Mouse (Mus musculus) kidney, embryonic 15.5 days (tissue): Measurements from ENCODE around the gene Ank. TPM values are rescaled to one million over a fixed set of nuclear protein-coding genes. Genes with fewer than 3 reads are reported as not detected.
A peak's percentile ranks its signal among the peaks of the same experiment; 100 is the strongest.

Source experiments
- ATAC-seq: fragments of 200-750 bp; cut with Nextera tagmentation; replicated peaks from 2 replicates; pipeline ENCODE4 v1.8.0; 2017; ENCODE audit warnings: moderate TSS enrichment; ENCODE audit not compliant: low FRiP score
- H3K27ac ChIP-seq: fragments of 300-500 bp; sonication (generic); 2 replicates; pipeline ENCODE4 v1.5.1; 2015; ENCODE audit warnings: mild to moderate bottlenecking, inconsistent platforms
- H3K27me3 ChIP-seq: fragments of 300-500 bp; sonication (generic); 2 replicates; pipeline ENCODE4 v1.6.1; 2015; ENCODE audit warnings: inconsistent platforms
- H3K36me3 ChIP-seq: fragments of 300-500 bp; sonication (generic); 2 replicates; pipeline ENCODE4 v1.6.1; 2015; ENCODE audit warnings: inconsistent platforms
- H3K4me1 ChIP-seq: fragments of 300-500 bp; sonication (generic); 2 replicates; pipeline ENCODE4 v1.6.1; 2015; ENCODE audit warnings: inconsistent platforms
- H3K4me2 ChIP-seq: fragments of 300-500 bp; sonication (generic); 2 replicates; pipeline ENCODE4 v1.6.1; 2015; ENCODE audit warnings: moderate library complexity, mild to moderate bottlenecking, inconsistent platforms
- H3K4me3 ChIP-seq: fragments of 300-500 bp; sonication (generic); replicated peaks from 2 replicates; pipeline ENCODE4 v1.5.1; 2015; ENCODE audit warnings: mild to moderate bottlenecking, inconsistent platforms
- H3K9ac ChIP-seq: fragments of 300-500 bp; sonication (generic); 2 replicates; pipeline ENCODE4 v1.6.1; 2015; ENCODE audit warnings: mild to moderate bottlenecking, inconsistent platforms
- H3K9me3 ChIP-seq: fragments of 300-500 bp; sonication (generic); replicated peaks from 2 replicates; pipeline ENCODE4 v1.6.1; 2016; ENCODE audit warnings: inconsistent platforms
- WGBS: fragments of 180-500 bp; shearing (Covaris S2); methylation state at CpG from one replicate; pipeline ENCODE4 v1.1.7; 2015; ENCODE audit warnings: mixed read lengths; 5-methylcytosine and 5-hydroxymethylcytosine counted together
- polyA plus RNA-seq: library from polyadenylated mRNA; unstranded; fragments of >200 nt; fragmentation: Nextera tagmentation; extraction: Ambion mirVana; gene quantifications from 2 replicates; pipeline ENCODE4 v1.2.1, GENCODE M21; 2015

The Ank gene
- polyA plus RNA-seq, 1 experiment from 2014 or later = 8.8 TPM

DNA sequence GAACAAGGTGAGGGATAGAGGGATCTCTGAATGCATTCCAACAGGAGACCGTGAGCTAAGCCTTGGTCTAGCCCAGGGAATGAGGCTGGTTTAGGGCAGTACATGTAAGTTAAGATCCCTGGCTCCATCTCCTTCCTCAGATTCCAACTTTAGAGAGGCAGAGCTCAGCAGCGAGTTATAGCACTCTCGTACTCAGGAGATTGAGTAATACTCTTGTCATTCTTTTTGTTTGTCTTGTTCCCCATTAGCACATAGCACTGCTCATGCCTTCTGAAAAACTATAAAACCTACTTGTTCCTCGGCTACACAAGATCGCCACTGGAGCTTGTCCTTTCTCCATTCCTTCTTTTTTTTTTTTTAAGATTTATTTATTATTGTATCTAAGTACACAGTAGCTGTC, 134.0 kb downstream of the Ank start:
- Histone ChIP-seq H3K4me1 (no peaks in the 10 kb centered on the region), H3K9ac (no peak overlapping the region), H3K9me3 (no peaks in the 10 kb centered on the region), H3K27ac (no peak overlapping the region), H3K36me3 (peaks cover 72% of the 10 kb centered on the region), H3K4me2 (no peak overlapping the region), H3K27me3 (no peaks in the 10 kb centered on the region), H3K4me3 (no peak overlapping the region)
- ATAC-seq = no peak
- 84% methylated on average over 5 of the region's 5 CpGs for WGBS

DNA sequence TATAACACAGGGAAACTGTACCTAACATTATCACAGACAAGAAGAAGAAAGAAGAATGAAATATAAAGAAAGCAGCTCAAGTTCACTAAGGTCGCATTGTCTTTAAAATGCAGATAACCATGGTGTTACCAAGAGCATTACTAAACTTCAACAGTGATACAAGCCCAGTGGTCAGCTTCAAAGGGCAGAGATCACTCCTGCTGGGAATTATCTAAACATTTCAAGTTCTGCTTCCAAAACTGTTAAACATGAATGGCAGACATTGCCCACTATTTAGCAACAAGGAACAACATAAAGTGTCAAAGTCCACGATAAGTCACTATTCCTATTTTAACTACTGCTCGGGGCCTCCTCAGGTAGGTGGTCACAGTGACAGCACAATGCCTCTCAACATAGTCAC, 138.1 kb downstream of the Ank start:
- 95% methylated on average over 3 of the region's 3 CpGs for WGBS
- H3K9me3 ChIP-seq = no peaks in the 10 kb centered on the region
- no peak overlapping the region for H3K27ac ChIP-seq
- no peak overlapping the region for H3K4me3 ChIP-seq
- H3K36me3 ChIP-seq = peaks cover 78% of the 10 kb centered on the region
- no peak for ATAC-seq
- no peaks in the 10 kb centered on the region for H3K27me3 ChIP-seq
- H3K4me2 ChIP-seq = no peak overlapping the region
- H3K9ac ChIP-seq = no peak overlapping the region
- H3K4me1 ChIP-seq = 0 out of 2 replicates have a peak, but pooled peaks cover 6% of the 10 kb centered on the region

DNA sequence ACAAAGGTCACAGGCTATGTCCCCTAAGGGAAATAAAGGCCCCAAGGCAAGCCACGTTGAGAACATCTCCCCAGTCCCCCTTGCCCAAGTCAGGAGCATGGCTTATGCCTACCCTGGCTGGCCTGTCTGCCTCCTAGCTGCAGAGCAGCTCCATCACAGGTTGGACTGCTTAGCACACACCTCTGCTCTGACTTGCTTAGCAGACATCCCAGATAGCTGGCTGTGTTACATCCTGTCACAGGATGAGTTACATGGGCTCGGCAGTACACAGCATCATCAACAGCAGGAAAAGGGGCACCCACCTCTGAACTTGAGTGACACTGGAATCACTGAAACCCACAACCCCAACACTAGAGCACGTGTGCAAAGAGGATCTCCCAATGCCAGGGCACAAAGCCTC, 138.8 kb downstream of the Ank start:
- WGBS = 72% methylated on average over 3 of the region's 3 CpGs
- Histone ChIP-seq H3K9me3 (no peaks in the 10 kb centered on the region), H3K27me3 (no peaks in the 10 kb centered on the region), H3K4me3 (no peak overlapping the region), H3K36me3 (peaks cover 79% of the 10 kb centered on the region), H3K4me2 (no peak overlapping the region), H3K27ac (no peak overlapping the region), H3K4me1 (0 out of 2 replicates have a peak, but pooled peaks cover 6% of the 10 kb centered on the region), H3K9ac (no peak overlapping the region)
- no peak for ATAC-seq

DNA sequence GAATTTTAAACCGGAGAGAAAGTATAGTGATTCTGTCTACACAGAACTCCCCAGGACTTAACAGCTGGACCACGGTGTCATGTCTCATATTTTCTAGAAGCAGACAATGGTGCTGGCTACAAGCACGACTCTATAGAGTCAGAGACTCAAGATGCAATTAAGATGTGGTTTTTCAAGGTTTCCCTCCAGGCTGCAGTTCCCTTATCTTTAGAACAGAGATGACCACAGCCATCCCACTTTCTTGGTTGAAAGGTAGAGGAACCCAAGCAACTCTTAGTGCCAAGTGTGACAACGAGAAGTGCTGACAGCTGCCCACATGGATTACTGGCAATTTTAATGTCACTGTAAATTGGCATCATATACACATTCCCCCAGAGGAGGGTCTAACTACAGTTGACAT, 143.1 kb downstream of the Ank start:
- H3K36me3 ChIP-seq = peaks cover 74% of the 10 kb centered on the region
- 65% methylated on average over 4 of the region's 4 CpGs for WGBS

DNA sequence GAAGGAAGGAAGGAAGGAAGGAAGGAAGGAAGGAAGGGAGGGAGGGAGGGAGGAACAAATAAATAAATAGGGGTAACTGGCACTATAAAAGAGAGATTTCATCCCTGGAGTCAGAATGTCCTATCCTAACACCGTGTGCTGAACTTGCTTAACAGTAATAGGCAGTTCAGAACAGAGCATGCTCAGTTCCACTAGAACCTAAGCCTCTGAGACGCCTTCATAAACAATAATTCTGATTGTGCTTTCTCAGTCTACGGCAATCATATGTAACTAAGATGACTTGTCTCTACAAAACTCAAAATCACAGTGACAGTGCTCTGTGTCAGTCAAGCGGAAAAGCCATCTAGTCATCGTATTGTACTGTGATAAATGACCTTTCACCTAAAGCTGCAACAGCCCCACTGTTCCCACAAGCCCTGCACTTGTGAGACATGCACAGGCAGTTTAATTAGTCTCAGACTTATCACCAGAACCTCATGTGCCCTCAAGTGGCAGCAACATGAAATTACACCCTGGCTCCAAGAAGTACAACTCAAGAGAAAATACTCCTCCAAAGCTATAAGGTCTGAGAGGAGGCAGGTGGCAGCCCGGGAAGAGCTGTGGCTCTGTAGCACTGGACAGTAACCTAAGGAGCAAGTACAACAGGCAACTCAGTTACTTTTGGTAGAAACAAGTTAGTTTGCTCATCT, 146.2 kb downstream of the Ank start:
- 52% methylated on average over 6 of the region's 6 CpGs for WGBS
- H3K4me3 ChIP-seq = no peak overlapping the region
- no peaks in the 10 kb centered on the region for H3K27me3 ChIP-seq
- peak; percentile 48; the same call in 1 of the 2 replicates for ATAC-seq
- no peak overlapping the region for H3K27ac ChIP-seq
- no peak overlapping the region for H3K9ac ChIP-seq
- 0 out of 2 replicates have a peak, but pooled peaks cover 6% of the 10 kb centered on the region for H3K4me1 ChIP-seq
- no peaks in the 10 kb centered on the region for H3K9me3 ChIP-seq
- peaks cover 68% of the 10 kb centered on the region for H3K36me3 ChIP-seq
- H3K4me2 ChIP-seq = no peak overlapping the region

More for the DNA sequence above, 143.1 kb downstream of the Ank start:
- Histone ChIP-seq H3K27ac (no peak overlapping the region), H3K9me3 (no peaks in the 10 kb centered on the region), H3K4me3 (no peak overlapping the region), H3K9ac (no peak overlapping the region), H3K4me1 (0 out of 2 replicates have a peak, but pooled peaks cover 6% of the 10 kb centered on the region), H3K4me2 (no peak overlapping the region), H3K27me3 (no peaks in the 10 kb centered on the region)
- ATAC-seq = no peak

DNA sequence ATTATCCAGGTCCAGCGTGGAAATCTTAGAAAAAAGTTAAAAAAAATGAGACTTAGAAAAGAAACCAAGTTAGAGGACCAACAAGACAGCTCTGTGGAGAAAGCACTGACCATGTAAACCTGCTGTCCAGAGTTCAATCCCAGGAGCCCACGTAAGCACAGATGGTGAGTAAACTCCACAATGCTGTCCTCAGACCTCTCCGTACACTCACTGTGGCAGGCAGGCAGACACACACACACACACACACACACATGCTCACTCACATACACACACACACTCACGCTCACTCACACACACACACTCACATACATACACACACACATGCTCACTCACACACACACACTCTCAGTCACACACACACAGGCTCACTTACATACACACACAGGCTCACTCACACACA, 146.8 kb downstream of the Ank start:
- Histone ChIP-seq H3K9me3 (no peaks in the 10 kb centered on the region), H3K36me3 (peaks cover 69% of the 10 kb centered on the region), H3K9ac (no peak overlapping the region), H3K27ac (no peak overlapping the region), H3K4me2 (no peak overlapping the region), H3K4me1 (0 out of 2 replicates have a peak, but pooled peaks cover 6% of the 10 kb centered on the region), H3K4me3 (no peak overlapping the region), H3K27me3 (no peaks in the 10 kb centered on the region)
- 95% methylated on average over 4 of the region's 4 CpGs for WGBS
- ATAC-seq = no peak

DNA sequence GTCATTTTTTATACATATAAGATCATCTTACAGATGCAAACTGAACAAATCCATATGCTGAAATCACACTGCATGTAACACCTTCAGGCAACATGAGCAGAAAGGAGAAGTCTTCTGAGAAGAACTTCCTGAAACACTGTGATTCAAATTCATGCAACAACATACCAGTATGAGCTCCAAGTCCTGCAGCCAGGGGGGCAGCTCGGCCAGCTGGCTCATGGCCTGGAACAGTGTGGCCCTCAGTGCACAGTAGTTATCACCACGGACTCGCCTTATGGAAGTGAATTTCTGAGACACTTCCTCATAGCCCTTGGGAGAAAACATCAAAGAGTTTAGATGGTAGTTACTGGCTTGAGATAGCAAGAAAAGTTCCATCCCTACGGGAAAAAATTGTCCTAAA, 149.7 kb downstream of the Ank start:
- no peak for ATAC-seq
- H3K4me3 ChIP-seq = no peak overlapping the region
- no peaks in the 10 kb centered on the region for H3K27me3 ChIP-seq
- 0 out of 2 replicates have a peak, but pooled peaks cover 2% of the 10 kb centered on the region for H3K4me1 ChIP-seq
- no peak overlapping the region for H3K9ac ChIP-seq
- WGBS = 75% methylated on average over 4 of the region's 4 CpGs
- no peak overlapping the region for H3K4me2 ChIP-seq
- peaks cover 70% of the 10 kb centered on the region for H3K36me3 ChIP-seq
- H3K27ac ChIP-seq = no peak overlapping the region
- H3K9me3 ChIP-seq = no peaks in the 10 kb centered on the region

DNA sequence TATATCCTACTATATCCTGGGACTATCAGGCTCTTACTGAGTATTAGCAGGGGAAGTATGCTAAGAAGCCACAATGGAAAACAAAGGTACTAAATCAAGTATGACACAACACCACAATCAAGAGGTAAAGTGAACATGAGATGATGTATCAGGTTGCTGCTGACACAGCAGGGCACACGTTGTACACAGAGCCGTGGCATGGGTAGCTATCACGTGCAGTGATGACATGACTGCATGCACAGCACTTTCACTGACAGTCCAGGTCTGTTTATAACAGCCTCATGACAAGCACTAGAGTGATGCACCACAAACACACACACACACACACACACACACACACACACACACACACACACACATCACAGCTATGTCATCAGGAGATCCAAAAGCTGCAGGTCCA, 150.8 kb downstream of the Ank start:
- H3K4me1 ChIP-seq = 0 out of 2 replicates have a peak, but pooled peaks cover 2% of the 10 kb centered on the region
- H3K4me3 ChIP-seq = no peak overlapping the region
- no peak overlapping the region for H3K9ac ChIP-seq
- WGBS = 61% methylated on average over 3 of the region's 3 CpGs
- ATAC-seq = no peak
- H3K36me3 ChIP-seq = peaks cover 62% of the 10 kb centered on the region
- H3K4me2 ChIP-seq = no peak overlapping the region
- no peaks in the 10 kb centered on the region for H3K9me3 ChIP-seq
- H3K27ac ChIP-seq = no peak overlapping the region
- no peaks in the 10 kb centered on the region for H3K27me3 ChIP-seq

DNA sequence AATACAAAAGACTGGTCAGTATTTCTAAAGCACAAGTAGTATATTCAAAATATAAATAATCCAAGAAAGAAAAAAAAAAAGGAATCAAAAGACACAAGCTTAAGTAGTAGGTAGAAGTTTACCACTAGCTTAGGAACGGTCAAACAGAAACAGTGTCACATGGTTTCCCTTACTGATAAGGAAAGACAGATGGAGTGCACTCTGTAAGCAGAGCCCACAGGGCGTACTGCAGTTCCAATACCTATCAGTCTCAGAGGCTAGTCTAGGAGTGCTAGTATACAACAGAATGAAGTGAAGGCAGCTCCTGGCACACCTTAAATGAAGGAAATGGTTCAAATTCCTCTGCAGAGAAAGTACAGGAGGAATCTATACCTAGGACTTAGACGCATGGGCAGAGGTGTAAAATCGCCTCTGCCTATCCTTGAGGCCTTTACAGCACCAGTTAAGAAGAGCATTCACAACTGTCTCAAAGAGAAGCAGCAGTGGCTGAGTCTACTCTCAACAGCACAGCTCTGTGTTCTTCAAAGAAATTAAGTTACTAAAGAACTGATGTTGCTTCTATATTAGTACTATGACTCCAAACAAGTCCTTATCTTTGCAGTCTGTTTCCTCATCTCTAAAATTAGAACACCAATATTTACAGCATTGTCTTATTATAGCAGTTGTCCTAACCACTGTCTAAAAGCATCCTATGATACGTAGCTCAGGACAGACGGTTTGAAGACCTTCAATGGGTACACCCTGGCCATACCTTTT, 152.5 kb downstream of the Ank start:
- no peak overlapping the region for H3K27ac ChIP-seq
- no peaks in the 10 kb centered on the region for H3K9me3 ChIP-seq
- H3K36me3 ChIP-seq = peaks cover 68% of the 10 kb centered on the region
- H3K4me3 ChIP-seq = no peak overlapping the region
- no peak overlapping the region for H3K9ac ChIP-seq
- WGBS = 81% methylated on average over 6 of the region's 6 CpGs
- H3K4me1 ChIP-seq = 0 out of 2 replicates have a peak, but pooled peaks cover 2% of the 10 kb centered on the region
- no peaks in the 10 kb centered on the region for H3K27me3 ChIP-seq
- ATAC-seq = no peak
- no peak overlapping the region for H3K4me2 ChIP-seq

DNA sequence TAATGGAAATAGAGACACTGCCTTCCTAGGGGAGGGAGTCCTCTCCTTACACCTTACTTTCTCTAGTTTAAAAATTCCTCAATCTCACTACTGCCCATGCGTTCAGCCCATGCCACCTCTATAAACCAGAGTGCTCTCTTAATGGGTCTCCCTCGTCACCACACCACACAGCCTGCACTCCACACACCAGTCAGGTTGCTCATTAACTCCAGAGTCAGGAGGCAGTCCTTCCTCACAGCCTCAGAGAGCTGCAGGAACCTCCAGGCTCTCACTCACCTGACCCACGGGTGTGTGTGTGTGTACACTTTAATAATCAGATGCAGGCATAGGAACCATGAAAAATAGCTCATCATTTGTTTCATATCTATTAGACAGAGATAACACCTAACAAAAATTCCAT, 153.2 kb downstream of the Ank start:
- no peak overlapping the region for H3K27ac ChIP-seq
- no peak overlapping the region for H3K9ac ChIP-seq
- no peaks in the 10 kb centered on the region for H3K27me3 ChIP-seq
- peaks cover 61% of the 10 kb centered on the region for H3K36me3 ChIP-seq
- no peaks in the 10 kb centered on the region for H3K9me3 ChIP-seq
- H3K4me2 ChIP-seq = no peak overlapping the region
- ATAC-seq = peak; percentile 91
- 0 out of 2 replicates have a peak, but pooled peaks cover 2% of the 10 kb centered on the region for H3K4me1 ChIP-seq
- H3K4me3 ChIP-seq = no peak overlapping the region
- 64% methylated on average over 3 of the region's 3 CpGs for WGBS

DNA sequence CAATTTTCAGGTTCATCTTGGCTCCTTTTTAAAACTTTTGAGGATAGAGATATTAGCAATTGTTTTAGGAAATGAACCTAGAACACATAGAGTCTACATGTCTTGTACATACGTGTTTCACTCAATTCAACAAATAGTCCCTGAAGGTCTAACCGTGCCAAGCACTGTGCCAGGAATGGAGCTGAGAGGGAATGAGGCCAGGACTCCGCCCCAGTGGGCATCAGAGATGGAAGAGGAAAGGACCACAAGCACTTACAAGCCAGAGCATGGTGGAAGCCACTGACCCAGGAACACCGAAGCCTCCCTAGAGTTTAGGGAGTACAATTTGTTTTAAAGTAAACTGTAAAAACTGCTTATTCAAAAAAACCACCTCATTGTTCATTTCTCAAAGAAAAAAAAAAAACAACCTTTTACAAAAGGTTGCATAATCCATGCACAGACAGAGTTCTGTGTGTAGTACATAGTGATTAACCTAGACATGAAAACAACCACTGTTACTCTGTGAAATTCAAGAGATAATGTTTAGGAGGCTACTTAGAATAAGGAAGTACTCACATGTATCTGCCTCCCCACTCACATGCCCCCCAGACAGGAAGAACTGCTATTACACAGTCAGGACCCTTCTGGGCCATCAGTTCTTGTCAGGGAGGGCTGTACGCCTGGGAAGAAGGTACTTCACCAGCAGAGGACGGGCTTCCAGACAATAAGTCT, 154.2 kb downstream of the Ank start:
- WGBS = 87% methylated on average over 6 of the region's 6 CpGs
- Histone ChIP-seq H3K27ac (no peak overlapping the region), H3K9ac (no peak overlapping the region), H3K27me3 (no peaks in the 10 kb centered on the region), H3K4me1 (0 out of 2 replicates have a peak, but pooled peaks cover 2% of the 10 kb centered on the region), H3K4me3 (no peak overlapping the region), H3K36me3 (peaks cover 57% of the 10 kb centered on the region), H3K4me2 (no peak overlapping the region), H3K9me3 (no peaks in the 10 kb centered on the region)
- ATAC-seq = no peak

DNA sequence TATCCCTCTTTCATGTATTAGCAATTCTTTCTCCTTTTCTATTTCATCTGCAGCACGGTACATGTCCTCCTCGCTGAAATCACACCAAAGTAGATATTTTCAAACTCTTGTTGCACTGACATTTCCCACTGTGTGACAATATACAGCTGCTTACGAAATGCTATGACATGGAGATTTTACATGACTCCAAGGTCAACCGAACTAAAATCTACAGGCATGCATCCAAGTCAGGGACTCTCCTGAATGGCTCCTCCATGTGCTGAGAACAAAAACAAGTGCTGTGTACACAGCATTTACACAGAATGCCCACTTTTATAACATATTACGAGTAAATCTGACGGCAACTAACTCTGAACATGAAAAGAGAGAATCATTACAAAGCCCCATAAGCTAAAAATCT, 156.8 kb downstream of the Ank start:
- Histone ChIP-seq H3K27ac (no peak overlapping the region), H3K4me3 (no peak overlapping the region), H3K9ac (no peak overlapping the region), H3K27me3 (no peaks in the 10 kb centered on the region), H3K4me1 (peaks cover 5% of the 10 kb centered on the region; the same call in 1 of the 2 replicates), H3K4me2 (no peak overlapping the region), H3K36me3 (peaks cover 40% of the 10 kb centered on the region), H3K9me3 (no peaks in the 10 kb centered on the region)
- 83% methylated on average over 6 of the region's 6 CpGs for WGBS
- ATAC-seq = no peak
